ENCODE assay signal across 10 mouse cellular contexts in genomic region chr15:103155366-103156321, GRCm38 (mm10). TPM values are rescaled to one million over a fixed set of nuclear protein-coding genes. Genes with fewer than 3 reads are reported as not detected.
DNase-seq lines count a peak whose midpoint lies in the region; ATAC-seq and TF ChIP-seq lines count a peak whose summit lies in the region.
"Had no signal": no experiment of that assay in that cellular context is flagged by ENCODE, and none has a peak within 500 bp of the region (broad histone marks: within the 10 kb centered on the region; RNA-seq: fewer than 3 reads in every experiment).

No protein-coding gene starts in this region.

- H3K9me3 ChIP-seq in forebrain, embryonic 12.5 days = no peaks in the 10 kb centered on the region
- H3K9me3 ChIP-seq in hindbrain, postnatal 0 days (ENCODE audit: low read length) = no peaks in the 10 kb centered on the region
- H3K9me3 ChIP-seq in neural tube, embryonic 12.5 days = no peaks in the 10 kb centered on the region
- no peaks in the 10 kb centered on the region for H3K9me3 ChIP-seq in lung, postnatal 0 days (ENCODE audit: low read length)
- H3K9me3 ChIP-seq in heart, embryonic 10.5 days = no peaks in the 10 kb centered on the region

- peaks cover 47% of the 10 kb centered on the region for H3K27me3 ChIP-seq in forebrain, embryonic 12.5 days
- H3K27me3 ChIP-seq in hindbrain, postnatal 0 days (ENCODE audit: insufficient read depth, low read length) = no peaks in the 10 kb centered on the region
- H3K27me3 ChIP-seq in neural tube, embryonic 12.5 days (replicated peaks) = no peaks in the 10 kb centered on the region
- no peaks in the 10 kb centered on the region for H3K27me3 ChIP-seq in lung, postnatal 0 days (replicated peaks; ENCODE audit: insufficient read depth, low read length)
- peaks cover 65% of the 10 kb centered on the region for H3K27me3 ChIP-seq in heart, embryonic 10.5 days (ENCODE audit: insufficient read depth, poor library complexity, severe bottlenecking)

- peaks cover 6% of the 10 kb centered on the region; the same call in 1 of the 2 replicates for H3K36me3 ChIP-seq in forebrain, embryonic 12.5 days (replicated peaks)
- H3K36me3 ChIP-seq in hindbrain, postnatal 0 days (ENCODE audit: insufficient read depth, low read length) = no peaks in the 10 kb centered on the region; the same call in 1 of the 2 replicates
- H3K36me3 ChIP-seq in neural tube, embryonic 12.5 days = peaks cover 19% of the 10 kb centered on the region; the same call in 1 of the 2 replicates
- H3K36me3 ChIP-seq in lung, postnatal 0 days (ENCODE audit: insufficient read depth, low read length) = peaks cover 4% of the 10 kb centered on the region; the same call in 1 of the 2 replicates
- peaks cover 12% of the 10 kb centered on the region; the same call in 1 of the 2 replicates for H3K36me3 ChIP-seq in heart, embryonic 10.5 days

- TF ChIP-seq CTCF in hindbrain, postnatal 0 days (IDR thresholded peaks at IDR 0.05; ENCODE audit: low read depth) = peak; percentile 31
- no peak for TF ChIP-seq CTCF in lung, postnatal 0 days (IDR thresholded peaks at IDR 0.05)

- H3K27ac ChIP-seq in forebrain, embryonic 12.5 days = peak overlapping the region; percentile 38; the same call in 1 of the 2 replicates
- no peak overlapping the region for H3K27ac ChIP-seq in hindbrain, postnatal 0 days
- H3K27ac ChIP-seq in neural tube, embryonic 12.5 days = peak overlapping the region; percentile 4; the same call in 1 of the 2 replicates
- H3K27ac ChIP-seq in lung, postnatal 0 days (ENCODE audit: low read length) = no peak overlapping the region
- no peak overlapping the region for H3K27ac ChIP-seq in heart, embryonic 10.5 days

- H3K4me3 ChIP-seq in forebrain, embryonic 12.5 days (replicated peaks) = no peak overlapping the region
- no peak overlapping the region for H3K4me3 ChIP-seq in hindbrain, postnatal 0 days (ENCODE audit: low read length)
- no peak overlapping the region for H3K4me3 ChIP-seq in neural tube, embryonic 12.5 days
- no peak overlapping the region for H3K4me3 ChIP-seq in lung, postnatal 0 days (ENCODE audit: low read depth, low read length)
- H3K4me3 ChIP-seq in heart, embryonic 10.5 days = no peak overlapping the region

- WGBS in forebrain, embryonic 12.5 days = 16% methylated on average over 32 of the region's 32 CpGs
- WGBS in hindbrain, postnatal 0 days = 29% methylated on average over 32 of the region's 32 CpGs
- WGBS in neural tube, embryonic 12.5 days = 23% methylated on average over 32 of the region's 32 CpGs
- WGBS in lung, postnatal 0 days = 48% methylated on average over 29 of the region's 32 CpGs
- 34% methylated on average over 32 of the region's 32 CpGs for WGBS in heart, embryonic 10.5 days

- ATAC-seq in forebrain, embryonic 12.5 days (ENCODE audit: low FRiP score) = peak; percentile 70
- 0 out of 2 replicates have a peak, but pooled peaks have one; percentile 38 for ATAC-seq in hindbrain, postnatal 0 days
- peak; percentile 78 for ATAC-seq in neural tube, embryonic 12.5 days (ENCODE audit: low FRiP score, low read depth)
- ATAC-seq in lung, postnatal 0 days = no peak

- peak overlapping the region; percentile 25; the same call in 1 of the 2 replicates for H3K9ac ChIP-seq in forebrain, embryonic 12.5 days
- no peak overlapping the region for H3K9ac ChIP-seq in hindbrain, postnatal 0 days (replicated peaks; ENCODE audit: low read length)
- H3K9ac ChIP-seq in neural tube, embryonic 12.5 days = peak overlapping the region; percentile 45
- no peak overlapping the region for H3K9ac ChIP-seq in lung, postnatal 0 days (replicated peaks; ENCODE audit: low read depth)

- peak; percentile 38 to 61 for DNase-seq in kidney, postnatal 4 days
- DNase-seq in kidney, adult 18-20 months = no peak
- DNase-seq in hindbrain, postnatal 0 days (ENCODE audit: low spot score) = peak; percentile 49
- no peak for DNase-seq in lung, postnatal 0 days (ENCODE audit: low spot score)
- DNase-seq in spleen, postnatal 36 days (ENCODE audit: low spot score in 2 of 2) = no peak
- DNase-seq in heart, embryonic 10.5 days (ENCODE audit: low spot score) = no peak
- DNase-seq: cerebellum, adult 11 months; thymus, adult 2 months had no signal

- no peak for TF ChIP-seq EP300 in lung, postnatal 0 days (IDR thresholded peaks at IDR 0.05)

- H3K4me2 ChIP-seq in forebrain, embryonic 12.5 days = peak overlapping the region; percentile 39
- H3K4me2 ChIP-seq in hindbrain, postnatal 0 days (ENCODE audit: low read depth, low read length) = 0 out of 2 replicates have a peak overlapping the region, but pooled peaks have one; percentile 13
- peak overlapping the region; percentile 43 for H3K4me2 ChIP-seq in neural tube, embryonic 12.5 days (replicated peaks)
- H3K4me2 ChIP-seq in lung, postnatal 0 days (replicated peaks; ENCODE audit: low read depth, low read length) = no peak overlapping the region

- peaks cover 16% of the 10 kb centered on the region for H3K4me1 ChIP-seq in forebrain, embryonic 12.5 days
- H3K4me1 ChIP-seq in hindbrain, postnatal 0 days (ENCODE audit: insufficient read depth, low read length) = no peaks in the 10 kb centered on the region
- H3K4me1 ChIP-seq in neural tube, embryonic 12.5 days = peaks cover 21% of the 10 kb centered on the region
- H3K4me1 ChIP-seq in lung, postnatal 0 days (ENCODE audit: insufficient read depth, low read depth, low read length) = no peaks in the 10 kb centered on the region
- peaks cover 6% of the 10 kb centered on the region for H3K4me1 ChIP-seq in heart, embryonic 10.5 days

RNA-seq across cellular contexts. Expression of gene Smug1, which starts 11.2 kb away (rescaled TPM):
- polyA plus RNA-seq in forebrain, embryonic 12.5 days (2016; fragmentation: Nextera tagmentation; extraction: Ambion mirVana) = 24.6 and 27.4 TPM in 2 replicates
- 22.7 and 40.1 TPM in 2 replicates for total RNA-seq in hindbrain, postnatal 0 days (2014; rRNA removed)
- polyA plus RNA-seq in hindbrain, postnatal 0 days (2015; fragmentation: Nextera tagmentation; extraction: Ambion mirVana) = 11.9 and 13.2 TPM in 2 replicates
- polyA plus RNA-seq in neural tube, embryonic 12.5 days (2016; fragmentation: Nextera tagmentation; extraction: Ambion mirVana) = 66.6 and 68.0 TPM in 2 replicates
- polyA plus RNA-seq in lung, postnatal 0 days (2015; fragmentation: Nextera tagmentation; extraction: Ambion mirVana) = 10.5 and 12.2 TPM in 2 replicates
- 16.2 and 19.5 TPM in 2 replicates for polyA plus RNA-seq in heart, embryonic 10.5 days (2016; fragmentation: Nextera tagmentation; extraction: Ambion mirVana)

Comparison
In these comparisons a context has a peak if more than half of its experiments do, and no peak if none do; other contexts are left out.
1. DNase-seq: peak in kidney, postnatal 4 days (2 of 2) and hindbrain, postnatal 0 days (single experiment); none in kidney, adult 18-20 months (single experiment), lung, postnatal 0 days (single experiment), spleen, postnatal 36 days (0 of 2) and heart, embryonic 10.5 days (single experiment).
2. H3K27ac ChIP-seq: peak in forebrain, embryonic 12.5 days (single experiment) and neural tube, embryonic 12.5 days (single experiment); none in hindbrain, postnatal 0 days (single experiment), lung, postnatal 0 days (single experiment) and heart, embryonic 10.5 days (single experiment).
3. H3K9ac ChIP-seq: peak in forebrain, embryonic 12.5 days (single experiment) and neural tube, embryonic 12.5 days (single experiment); none in hindbrain, postnatal 0 days (single experiment) and lung, postnatal 0 days (single experiment).